Mouse (Mus musculus) CH12.LX (cell line): ENCODE measurements around the gene Rec114. TPM values are rescaled to one million over a fixed set of nuclear protein-coding genes. Genes with fewer than 3 reads are reported as not detected.

Experiments
- DNase-seq: peaks from one replicate; pipeline ENCODE4 v3.0.0-alpha.2; 2013; ENCODE audit errors: extremely low read depth
- H3K27ac ChIP-seq: 2 replicates; pipeline ENCODE4 v1.5.1; 2012; ENCODE audit warnings: low read depth, mild to moderate bottlenecking, control low read depth, moderate library complexity; ENCODE audit not compliant: insufficient read depth
- H3K27me3 ChIP-seq: replicated peaks from 2 replicates; pipeline ENCODE3; 2012; ENCODE audit warnings: inconsistent platforms
- H3K36me3 ChIP-seq, 2 experiments: replicated peaks in 1 of 2; 2 replicates each; pipeline versions ENCODE3 to v1.6.1; 2012; ENCODE audit warnings: inconsistent platforms in 1 of 2, low read length in 1 of 2, mild to moderate bottlenecking in 1 of 2, mixed read lengths in 1 of 2, moderate library complexity in 1 of 2; ENCODE audit not compliant: control insufficient read depth in 1 of 2, insufficient read depth in 1 of 2
- H3K4me1 ChIP-seq, 2 experiments: 2 replicates each; pipeline ENCODE4 v1.6.1; 2012; ENCODE audit warnings: inconsistent platforms in 1 of 2, moderate library complexity in 1 of 2; ENCODE audit not compliant: insufficient read depth in 2 of 2, control insufficient read depth in 1 of 2
- H3K4me2 ChIP-seq: 2 replicates; pipeline ENCODE4 v1.6.1; 2012; ENCODE audit warnings: low read depth, mild to moderate bottlenecking, control low read depth; ENCODE audit not compliant: poor library complexity, insufficient read depth, severe bottlenecking
- H3K4me3 ChIP-seq, 3 experiments: fragments of 150-350 bp in 1 of 3; sonication (generic) in 1 of 3; replicated peaks in 1 of 3; 2 replicates each; pipeline versions ENCODE3 to v1.5.1; 2011 to 2012; ENCODE audit warnings: low read depth in 2 of 3, low read length in 2 of 3, mild to moderate bottlenecking in 2 of 3, moderate library complexity in 2 of 3, control low read depth in 1 of 3, improper control_type of control experiment in 1 of 3, inconsistent platforms in 1 of 3, mixed read lengths in 1 of 3; ENCODE audit not compliant: poor library complexity in 1 of 3
- H3K79me2 ChIP-seq: replicated peaks from 2 replicates; pipeline ENCODE4 v1.6.1; 2012; ENCODE audit warnings: mild to moderate bottlenecking, moderate library complexity; ENCODE audit not compliant: control insufficient read depth, poor library complexity, insufficient read depth, severe bottlenecking; ENCODE audit errors: extremely low read depth
- H3K9ac ChIP-seq: 2 replicates; pipeline ENCODE4 v1.6.1; 2012; ENCODE audit warnings: low read depth, mild to moderate bottlenecking, control low read depth, moderate library complexity; ENCODE audit not compliant: insufficient read depth
- H3K9me3 ChIP-seq: replicated peaks from 2 replicates; pipeline ENCODE3; 2012; ENCODE audit warnings: low read length, inconsistent platforms, mixed read lengths
- BHLHE40 ChIP-seq: IDR thresholded peaks from 2 replicates; pipeline ENCODE4 v1.6.1; 2011; ENCODE audit warnings: mild to moderate bottlenecking, low read depth, low read length, improper control_type of control experiment
- CHD1 ChIP-seq: IDR thresholded peaks from 2 replicates; pipeline ENCODE4 v1.6.1; 2012; ENCODE audit warnings: low read depth, low read length, improper control_type of control experiment, inconsistent platforms
- CHD2 ChIP-seq: IDR thresholded peaks from 2 replicates; pipeline ENCODE4 v1.6.1; 2011; ENCODE audit warnings: low read length, improper control_type of control experiment
- CTCF ChIP-seq, 2 experiments: IDR thresholded peaks in 1 of 2; conservative IDR thresholded peaks in 1 of 2; 2 replicates each; pipeline ENCODE4 v1.5.1; 2011 to 2012; ENCODE audit warnings: low read depth in 2 of 2, low read length in 2 of 2, improper control_type of control experiment in 1 of 2, inconsistent platforms in 1 of 2, mild to moderate bottlenecking in 1 of 2, moderate library complexity in 1 of 2
- E2F4 ChIP-seq: IDR thresholded peaks from 2 replicates; pipeline ENCODE4 v1.6.1; 2011; ENCODE audit warnings: low read depth, low read length, improper control_type of control experiment; ENCODE audit not compliant: insufficient replicate concordance
- EP300 ChIP-seq: IDR thresholded peaks from 2 replicates; pipeline ENCODE4 v1.6.1; 2011; ENCODE audit warnings: low read length, improper control_type of control experiment
- ETS1 ChIP-seq: conservative IDR thresholded peaks from 2 replicates; pipeline ENCODE4 v1.6.1; 2012; ENCODE audit warnings: low read depth, mild to moderate bottlenecking, inconsistent platforms, low read length, improper control_type of control experiment, moderate library complexity
- IRF4 ChIP-seq: IDR thresholded peaks from 2 replicates; pipeline ENCODE4 v1.6.1; 2014; ENCODE audit warnings: low read depth, mild to moderate bottlenecking, inconsistent platforms, low read length, improper control_type of control experiment
- KAT2A ChIP-seq: IDR thresholded peaks from 2 replicates; pipeline ENCODE4 v1.6.1; 2012; ENCODE audit warnings: low read length, improper control_type of control experiment, inconsistent platforms; ENCODE audit not compliant: insufficient replicate concordance
- MAZ ChIP-seq: IDR thresholded peaks from 2 replicates; pipeline ENCODE4 v1.6.1; 2012; ENCODE audit warnings: low read depth, mild to moderate bottlenecking, inconsistent platforms, low read length, improper control_type of control experiment, moderate library complexity
- MEF2A ChIP-seq: IDR thresholded peaks from 2 replicates; pipeline ENCODE4 v1.6.1; 2014; ENCODE audit warnings: low read depth, mild to moderate bottlenecking, inconsistent platforms, low read length, improper control_type of control experiment, borderline replicate concordance
- PAX5 ChIP-seq: IDR thresholded peaks from 2 replicates; pipeline ENCODE4 v1.6.1; 2012; ENCODE audit warnings: low read length, inconsistent platforms, mixed read lengths
- POLR2A ChIP-seq: IDR thresholded peaks from 2 replicates; pipeline ENCODE4 v1.6.1; 2011; ENCODE audit warnings: low read depth, mild to moderate bottlenecking, improper control_type of control experiment, low read length
- RAD21 ChIP-seq: IDR thresholded peaks from 2 replicates; pipeline ENCODE4 v1.6.1; 2011; ENCODE audit warnings: low read depth, mild to moderate bottlenecking, low read length, improper control_type of control experiment, moderate library complexity
- RCOR1 ChIP-seq: conservative IDR thresholded peaks from 2 replicates; pipeline ENCODE4 v1.6.1; 2012; ENCODE audit warnings: low read depth, mild to moderate bottlenecking, inconsistent platforms, low read length, improper control_type of control experiment
- SIN3A ChIP-seq: IDR thresholded peaks from 2 replicates; pipeline ENCODE4 v1.6.1; 2012; ENCODE audit warnings: low read length, improper control_type of control experiment, inconsistent platforms
- SMC3 ChIP-seq: IDR thresholded peaks from 2 replicates; pipeline ENCODE4 v1.6.1; 2011; ENCODE audit warnings: low read depth, low read length, improper control_type of control experiment
- TCF12 ChIP-seq: IDR thresholded peaks from 2 replicates; pipeline ENCODE4 v1.6.1; 2014; ENCODE audit warnings: low read depth, mild to moderate bottlenecking, inconsistent platforms, low read length, improper control_type of control experiment
- UBTF ChIP-seq: IDR thresholded peaks from 2 replicates; pipeline ENCODE4 v1.6.1; 2012; ENCODE audit warnings: low read depth, mild to moderate bottlenecking, inconsistent platforms, low read length, improper control_type of control experiment, moderate library complexity
- USF1 ChIP-seq: IDR thresholded peaks from 2 replicates; pipeline ENCODE4 v1.6.1; 2014; ENCODE audit warnings: low read depth, mild to moderate bottlenecking, inconsistent platforms, low read length, improper control_type of control experiment
- USF2 ChIP-seq: conservative IDR thresholded peaks from 2 replicates; pipeline ENCODE4 v1.6.1; 2011; ENCODE audit warnings: low read depth, low read length, improper control_type of control experiment
- ZC3H11A ChIP-seq: IDR thresholded peaks from 2 replicates; pipeline ENCODE4 v1.6.1; 2012; ENCODE audit warnings: low read depth, mild to moderate bottlenecking, inconsistent platforms, low read length, improper control_type of control experiment
- dilution Hi-C: fragments of 300-500 bp; cut with MboI; formaldehyde crosslinking; loops from 2 replicates; pipeline ENCODE4 v1.14.3; 2020; ENCODE audit warnings: low sequenced_read_pairs; ENCODE audit not compliant: extremely low pct_unique_long_range_greater_than_20kb, extremely low pct_ligation_motif_present
- in situ Hi-C: fragments of 300-500 bp; cut with MboI; formaldehyde crosslinking; loops from 3 replicates; pipeline ENCODE4 v1.14.3; 2019; ENCODE audit warnings: low sequenced_read_pairs, low pct_ligation_motif_present, low pct_unique_long_range_greater_than_20kb, mixed read lengths
- polyA plus RNA-seq: library from polyadenylated mRNA; unstranded; fragments of >175 nt; gene quantifications from 2 replicates; pipeline ENCODE4 v1.2.1, GENCODE M21; 2012; ENCODE audit warnings: low read depth; ENCODE audit not compliant: insufficient read length
- total RNA-seq, 2 experiments: library from RNA; depleted of rRNA; stranded (reverse); fragments of 300-350 nt in 1 of 2; fragments of >200 nt in 1 of 2; gene quantifications; 2 replicates each; pipeline ENCODE4 v1.2.3; 2012 to 2014

The Rec114 gene
- total and polyA plus RNA-seq, 3 experiments, result 0.69 TPM; not detected in 2

DNA sequence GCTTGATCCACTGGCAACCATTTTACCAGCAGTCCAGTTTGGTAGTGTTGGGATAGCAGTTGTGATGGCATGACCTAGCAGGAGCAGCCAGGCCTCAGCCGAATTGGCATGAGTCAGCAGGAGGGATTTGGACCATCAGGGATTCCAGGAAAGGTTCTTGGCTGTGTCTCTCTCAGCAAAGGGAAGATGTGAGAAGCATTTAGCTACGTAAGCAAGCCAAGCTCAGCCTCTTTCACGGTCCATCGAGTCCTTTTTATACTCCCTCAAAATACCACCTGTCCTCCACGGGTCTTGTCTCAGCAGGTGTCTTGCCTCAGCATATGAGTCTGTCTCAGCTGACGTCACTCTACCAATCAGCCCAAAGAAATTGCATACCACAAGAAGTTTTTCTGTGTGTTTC lies 60.4 kb downstream of the Rec114 start:
- Histone ChIP-seq H3K4me2 (no peak overlapping the region), H3K9ac (no peak overlapping the region), H3K79me2 (no peaks in the 10 kb centered on the region), H3K4me1 (peaks cover 4 to 15% of the 10 kb centered on the region in 2 experiments), H3K4me3 (no peak overlapping the region), H3K27ac (no peak overlapping the region), H3K36me3 (no peaks in the 10 kb centered on the region), H3K9me3 (peaks cover 3% of the 10 kb centered on the region), H3K27me3 (no peaks in the 10 kb centered on the region)
- in situ Hi-C loops, result no loop called here
- dilution Hi-C loops, result no loop called here
- TF ChIP-seq RAD21 (no peak), USF1 (no peak), POLR2A (no peak), KAT2A (no peak), CHD2 (no peak), SIN3A (no peak), EP300 (no peak), MAZ (no peak), UBTF (no peak), CHD1 (no peak), SMC3 (no peak), ETS1 (no peak), PAX5 (no peak)
- DNase-seq, result peak; percentile 12

GRCm38 (mm10) chr9:58682106-58682505 lies 61.7 kb downstream of the Rec114 start:
- peaks cover 4 to 11% of the 10 kb centered on the region in 2 experiments for H3K4me1 ChIP-seq
- no peak overlapping the region for H3K9ac ChIP-seq
- in situ Hi-C loops (no loop called here), dilution Hi-C loops (no loop called here)
- no peaks in the 10 kb centered on the region for H3K27me3 ChIP-seq
- H3K9me3 ChIP-seq, result peaks cover 3% of the 10 kb centered on the region
- no peak overlapping the region for H3K27ac ChIP-seq
- DNase-seq, result no peak
- no peak for TF ChIP-seq MEF2A
- no peak for TF ChIP-seq BHLHE40
- TF ChIP-seq USF2, result no peak
- no peak for TF ChIP-seq IRF4
- TF ChIP-seq PAX5, result no peak
- no peak for TF ChIP-seq UBTF
- no peak for TF ChIP-seq USF1
- no peak for TF ChIP-seq CTCF (conservative IDR thresholded peaks at IDR 0.05 in 1 of 2, IDR thresholded peaks at IDR 0.05 in 1 of 2; ENCODE audit: low read depth in 2 of 2, low read length in 2 of 2)
- no peak for TF ChIP-seq E2F4
- no peak for TF ChIP-seq TCF12
- TF ChIP-seq SMC3, result no peak
- TF ChIP-seq ZC3H11A, result no peak
- TF ChIP-seq RCOR1, result no peak
- H3K4me2 ChIP-seq, result no peak overlapping the region
- no peak overlapping the region for H3K4me3 ChIP-seq
- no peaks in the 10 kb centered on the region for H3K79me2 ChIP-seq
- H3K36me3 ChIP-seq, result no peaks in the 10 kb centered on the region
